In the genomic region with DNA sequence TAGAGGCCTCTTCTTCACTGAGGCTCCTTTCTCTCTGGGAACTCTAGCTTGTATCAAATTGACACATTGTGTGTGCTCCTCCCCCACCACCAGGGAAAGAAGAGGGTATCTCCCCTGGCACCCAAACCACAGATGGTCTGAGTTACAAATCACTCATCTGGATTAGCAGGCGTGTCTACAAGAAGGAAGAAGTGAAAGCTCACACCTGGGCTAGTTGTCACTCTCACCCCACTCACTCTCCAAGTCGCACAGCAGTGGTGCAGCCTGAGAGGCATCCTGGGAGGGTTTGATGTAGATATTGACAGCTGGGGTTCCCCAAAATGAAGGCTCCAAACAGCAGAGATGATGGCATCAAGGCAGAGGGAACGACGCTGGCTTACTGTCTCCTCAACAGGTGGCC, we compare ENCODE assay signal across 26 mouse cellular contexts. TPM values are rescaled to one million over a fixed set of nuclear protein-coding genes. Genes with fewer than 3 reads are reported as not detected.
DNase-seq lines count a peak whose midpoint lies in the region; ATAC-seq and TF ChIP-seq lines count a peak whose summit lies in the region.
"Had no signal": no experiment of that assay in that cellular context is flagged by ENCODE, and none has a peak within 500 bp of the region (broad histone marks: within the 10 kb centered on the region; RNA-seq: fewer than 3 reads in every experiment).

No protein-coding gene starts in this region.

- TF ChIP-seq EP300 in lung, postnatal 0 days (IDR thresholded peaks at IDR 0.05), result no peak

- H3K4me3 ChIP-seq in lung, postnatal 0 days (ENCODE audit: low read depth, low read length), result no peak overlapping the region
- no peak overlapping the region for H3K4me3 ChIP-seq in layer of hippocampus, adult 2 months
- H3K4me3 ChIP-seq: forebrain, embryonic 12.5 days; heart, adult 2 months; liver, embryonic 12.5 days; lung, embryonic 15.5 days had no signal

- H3K27me3 ChIP-seq in lung, postnatal 0 days (replicated peaks; ENCODE audit: insufficient read depth, low read length), result no peaks in the 10 kb centered on the region
- H3K27me3 ChIP-seq in splenic B cell, adult 2 months (ENCODE audit: control insufficient read depth, insufficient read depth, low read length, poor library complexity, severe bottlenecking), result no peaks in the 10 kb centered on the region

- 44% methylated on average over 4 of the region's 4 CpGs for WGBS in lung, postnatal 0 days

- no peaks in the 10 kb centered on the region for H3K36me3 ChIP-seq in lung, postnatal 0 days (ENCODE audit: insufficient read depth, low read length)
- H3K36me3 ChIP-seq in splenic B cell, adult 2 months (ENCODE audit: control insufficient read depth, insufficient read depth, low read length, poor library complexity, severe bottlenecking), result no peaks in the 10 kb centered on the region
- H3K36me3 ChIP-seq: forebrain, embryonic 12.5 days; liver, embryonic 12.5 days; lung, embryonic 15.5 days had no signal

- no peak overlapping the region for H3K9ac ChIP-seq in lung, postnatal 0 days (replicated peaks; ENCODE audit: low read depth)
- H3K9ac ChIP-seq: forebrain, embryonic 12.5 days; liver, embryonic 12.5 days; lung, embryonic 15.5 days had no signal

- no peak overlapping the region for H3K4me2 ChIP-seq in lung, postnatal 0 days (replicated peaks; ENCODE audit: low read depth, low read length)
- H3K4me2 ChIP-seq: forebrain, embryonic 12.5 days; liver, embryonic 12.5 days; lung, embryonic 15.5 days had no signal

- H3K27ac ChIP-seq in lung, postnatal 0 days (ENCODE audit: low read length), result no peak overlapping the region
- H3K27ac ChIP-seq in layer of hippocampus, adult 2 months, result no peak overlapping the region
- H3K27ac ChIP-seq: forebrain, embryonic 12.5 days; heart, adult 2 months; hindbrain, postnatal 0 days; kidney, postnatal 0 days; liver, embryonic 12.5 days; lung, embryonic 15.5 days had no signal

- DNase-seq in lung, postnatal 25 days (ENCODE audit: low spot score), result peak; percentile 38
- no peak for DNase-seq in lung, postnatal 0 days (ENCODE audit: low spot score)
- peak; percentile 8 for DNase-seq in T-cell, adult 2 months (ENCODE audit: low spot score)
- DNase-seq in skeletal muscle tissue, adult 2 months (ENCODE audit: low read depth, low spot score), result peak; percentile 11
- peak; percentile 92 for DNase-seq in splenic B cell, adult 2 months (ENCODE audit: low read depth, low spot score)
- no peak for DNase-seq in heart, adult 8-10 months (ENCODE audit: low spot score)
- no peak for DNase-seq in layer of hippocampus, adult 2 months (ENCODE audit: low spot score in 2 of 2)
- DNase-seq: adrenal gland, adult 2 months; cerebellum, adult 9-10 months; gastrocnemius, postnatal 10 days; left cerebral cortex, postnatal 4 days; thymus, postnatal 36 days had no signal

- no peaks in the 10 kb centered on the region for H3K4me1 ChIP-seq in lung, postnatal 0 days (ENCODE audit: insufficient read depth, low read depth, low read length)
- H3K4me1 ChIP-seq: forebrain, embryonic 12.5 days; liver, embryonic 12.5 days had no signal

- no peaks in the 10 kb centered on the region for H3K9me3 ChIP-seq in lung, postnatal 0 days (ENCODE audit: low read length)
- H3K9me3 ChIP-seq: forebrain, embryonic 12.5 days; liver, embryonic 12.5 days; lung, embryonic 15.5 days had no signal

- no peak for ATAC-seq in lung, postnatal 0 days
- ATAC-seq: hindbrain, postnatal 0 days; intestine, postnatal 0 days; liver, embryonic 12.5 days; midbrain, embryonic 16.5 days had no signal

- no peak for TF ChIP-seq CTCF in lung, postnatal 0 days (IDR thresholded peaks at IDR 0.05)
- no peak for TF ChIP-seq CTCF in layer of hippocampus, adult 2 months (conservative IDR thresholded peaks at IDR 0.05)

RNA-seq across cellular contexts. Expression of a gene that starts 0.6 kb away (rescaled TPM):
- 13.8 and 16.6 TPM in 2 replicates for polyA plus RNA-seq in lung, postnatal 0 days (2015; fragmentation: Nextera tagmentation; extraction: Ambion mirVana)
- 1 to 10 TPM in 1 of 4 experiments, not detected in 3; 1.5 TPM for total RNA-seq in heart, adult 8-10 months (2022)
- total RNA-seq in layer of hippocampus, adult 2 months (2021), result not detected
- total RNA-seq: gastrocnemius, postnatal 10 days; heart, adult 2 months; hindbrain, postnatal 0 days; layer of hippocampus, adult 18-20 months; left cerebral cortex, postnatal 4 days had no signal
- polyA plus RNA-seq: C2C12; embryonic facial prominence, embryonic 11.5 days; forebrain, embryonic 12.5 days; frontal cortex, adult 2 months; intestine, postnatal 0 days; midbrain, embryonic 16.5 days had no signal

RNA-seq across cellular contexts. Expression of a gene that starts 7.3 kb away (rescaled TPM):
- 11.8 and 13.7 TPM in 2 replicates for polyA plus RNA-seq in lung, postnatal 0 days (2015; fragmentation: Nextera tagmentation; extraction: Ambion mirVana)
- 1 to 10 TPM; 5.7 to 7.9 (median 6.6) TPM for total RNA-seq in heart, adult 8-10 months (2022)
- total RNA-seq in layer of hippocampus, adult 2 months (2021), result 10 to 100 TPM; 17.3 to 18.9 TPM

RNA-seq across cellular contexts. Expression of a gene that starts 37.3 kb away (rescaled TPM):
- 11.4 TPM in 1 of 2 replicates, not detected in the other for polyA plus RNA-seq in lung, postnatal 0 days (2015; fragmentation: Nextera tagmentation; extraction: Ambion mirVana)
- total RNA-seq in heart, adult 8-10 months (2022), result not detected
- 1 to 10 TPM in 1 of 2 experiments, not detected in 1; 1.1 TPM for total RNA-seq in layer of hippocampus, adult 2 months (2021)
- total RNA-seq: adrenal gland, adult 2 months; common myeloid progenitor, adult 5-6 weeks; gastrocnemius, postnatal 10 days; heart, adult 2 months; left cerebral cortex, postnatal 4 days had no signal
- polyA plus RNA-seq: adrenal gland, adult 2 months; C2C12; embryonic facial prominence, embryonic 11.5 days; forebrain, embryonic 12.5 days; heart, adult 2 months; hindbrain, postnatal 0 days; liver, embryonic 12.5 days; midbrain, embryonic 16.5 days; testis, adult 2 months had no signal

RNA-seq across cellular contexts. Expression of a gene that starts 42.4 kb away (rescaled TPM):
- 27.1 and 33.5 TPM in 2 replicates for polyA plus RNA-seq in lung, postnatal 0 days (2015; fragmentation: Nextera tagmentation; extraction: Ambion mirVana)
- total RNA-seq in heart, adult 8-10 months (2022), result 1 to 10 TPM; 2.1 to 4.1 (median 3.6) TPM
- not detected for total RNA-seq in layer of hippocampus, adult 2 months (2021)
- total RNA-seq: hindbrain, postnatal 0 days; layer of hippocampus, adult 18-20 months; left cerebral cortex, postnatal 4 days had no signal
- polyA plus RNA-seq: C2C12; forebrain, embryonic 12.5 days; midbrain, embryonic 16.5 days had no signal

Comparison
In these comparisons a context has a peak if more than half of its experiments do, and no peak if none do; other contexts are left out.
1. DNase-seq: peak in lung, postnatal 25 days (single experiment), T-cell, adult 2 months (single experiment), skeletal muscle tissue, adult 2 months (single experiment) and splenic B cell, adult 2 months (single experiment); none in lung, postnatal 0 days (single experiment), heart, adult 8-10 months (single experiment) and layer of hippocampus, adult 2 months (0 of 2).